In the genomic region with DNA sequence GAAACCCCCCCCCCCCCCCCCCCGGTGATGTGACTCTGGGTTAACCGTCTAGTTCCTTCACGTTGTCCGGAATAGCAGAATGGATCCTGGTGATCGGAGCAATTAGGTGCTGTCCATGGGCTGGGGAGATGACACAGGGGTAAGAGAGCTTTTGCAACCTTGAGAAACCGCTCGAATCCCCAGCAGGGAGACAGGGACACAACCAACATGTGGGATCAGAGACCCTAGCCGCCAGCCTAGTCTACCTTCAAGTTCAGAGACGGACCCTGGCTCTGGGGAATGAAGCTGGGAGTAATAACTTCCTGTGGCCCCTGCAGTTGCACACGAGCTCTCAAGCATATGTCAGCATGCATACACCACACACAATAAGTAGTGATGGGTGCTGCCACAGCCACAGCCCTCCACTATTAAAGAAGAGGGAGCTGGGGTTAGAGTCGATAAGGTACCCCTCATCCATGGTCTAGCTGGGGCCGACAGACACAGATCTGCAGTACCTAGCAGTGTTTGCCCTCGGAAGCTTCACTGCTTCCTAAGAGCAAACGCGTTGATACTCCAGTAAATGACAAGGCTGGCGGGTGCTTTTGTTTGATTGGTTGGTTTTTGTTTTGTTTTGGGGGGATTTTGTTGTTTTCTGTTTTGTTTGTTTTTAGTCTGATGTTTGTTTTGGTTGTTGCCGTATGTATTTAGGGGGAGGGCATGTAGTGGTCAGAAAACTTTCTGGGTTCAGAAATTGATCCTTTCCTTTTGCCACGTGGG, we compare ENCODE assay signal across 1 mouse cellular context.
TF ChIP-seq lines count a peak whose summit lies in the region.

No protein-coding gene starts in this region.

TF ChIP-seq in CH12.LX, 34 proteins besides CTCF, POLR2A, EP300 and RAD21:
- TF ChIP-seq HCFC1 (IDR thresholded peaks at IDR 0.05; ENCODE audit: low read depth, low read length) (no peak), GABPA (IDR thresholded peaks at IDR 0.05; ENCODE audit: insufficient replicate concordance, low read depth, low read length) (no peak), ELF1 (IDR thresholded peaks at IDR 0.05; ENCODE audit: low read depth, low read length) (no peak), ZMIZ1 (IDR thresholded peaks at IDR 0.05; ENCODE audit: low read depth, low read length) (no peak), ETS1 (conservative IDR thresholded peaks at IDR 0.05; ENCODE audit: low read depth, low read length) (no peak), MEF2A (IDR thresholded peaks at IDR 0.05; ENCODE audit: borderline replicate concordance, low read depth, low read length) (no peak), MXI1 (IDR thresholded peaks at IDR 0.05; ENCODE audit: low read depth, low read length) (no peak), PAX5 (IDR thresholded peaks at IDR 0.05; ENCODE audit: low read length) (no peak)
TF ChIP-seq in CH12.LX: peak in this region for 0.
